In genomic region chr12:12260979-12261960, GRCm38 (mm10) we compare ENCODE assay signal across 8 mouse cellular contexts. TPM values are rescaled to one million over a fixed set of nuclear protein-coding genes. Genes with fewer than 3 reads are reported as not detected.
DNase-seq lines count a peak whose midpoint lies in the region; ATAC-seq and TF ChIP-seq lines count a peak whose summit lies in the region.

No protein-coding gene starts in this region.

- no peak for ATAC-seq in heart, embryonic 12.5 days (ENCODE audit: insufficient number of reproducible peaks, low FRiP score)
- 0 out of 2 replicates have a peak, but pooled peaks have one; percentile 9 for ATAC-seq in liver, embryonic 15.5 days (ENCODE audit: insufficient read depth)

- H3K4me3 ChIP-seq in heart, embryonic 10.5 days: peak overlapping the region; percentile 85
- H3K4me3 ChIP-seq in bone marrow macrophage, adult 2 months (ENCODE audit: insufficient read depth, low read length): 0 out of 2 replicates have a peak overlapping the region, but pooled peaks have one; percentile 19
- H3K4me3 ChIP-seq in heart, embryonic 12.5 days: no peak overlapping the region
- no peak overlapping the region; the same call in 1 of the 2 replicates for H3K4me3 ChIP-seq in liver, embryonic 15.5 days (replicated peaks)

- H3K4me2 ChIP-seq in heart, embryonic 12.5 days: peak overlapping the region; percentile 86
- peak overlapping the region; percentile 71 for H3K4me2 ChIP-seq in liver, embryonic 15.5 days

- H3K27ac ChIP-seq in heart, embryonic 10.5 days: no peak overlapping the region
- no peak overlapping the region for H3K27ac ChIP-seq in bone marrow macrophage, adult 2 months (ENCODE audit: insufficient read depth, low read depth, low read length)
- H3K27ac ChIP-seq in heart, embryonic 12.5 days (ENCODE audit: poor library complexity, severe bottlenecking): no peak overlapping the region
- H3K27ac ChIP-seq in liver, embryonic 15.5 days (replicated peaks): no peak overlapping the region

- TF ChIP-seq POLR2A in bone marrow macrophage, adult 2 months (IDR thresholded peaks at IDR 0.05; ENCODE audit: borderline replicate concordance, low read depth, low read length): no peak

- peaks cover 36% of the 10 kb centered on the region for H3K4me1 ChIP-seq in heart, embryonic 10.5 days
- H3K4me1 ChIP-seq in bone marrow macrophage, adult 2 months (ENCODE audit: control insufficient read depth, insufficient read depth, low read length): peaks cover 31% of the 10 kb centered on the region
- peaks cover 39% of the 10 kb centered on the region for H3K4me1 ChIP-seq in heart, embryonic 12.5 days (replicated peaks)
- H3K4me1 ChIP-seq in liver, embryonic 15.5 days (replicated peaks): no peaks in the 10 kb centered on the region; the same call in 1 of the 2 replicates

- DNase-seq in heart, embryonic 10.5 days (ENCODE audit: low spot score): no peak
- no peak for DNase-seq in heart, postnatal 10 days
- no peak for DNase-seq in frontal cortex, postnatal 25 days (ENCODE audit: low spot score in 2 of 2)
- DNase-seq in layer of hippocampus, postnatal 14 days (ENCODE audit: low spot score in 2 of 2): no peak
- DNase-seq in left cerebral cortex, adult 8-10 months (ENCODE audit: low spot score in 2 of 2): no peak

- no peaks in the 10 kb centered on the region for H3K27me3 ChIP-seq in heart, embryonic 10.5 days (ENCODE audit: insufficient read depth, poor library complexity, severe bottlenecking)
- H3K27me3 ChIP-seq in heart, embryonic 12.5 days (replicated peaks): no peaks in the 10 kb centered on the region
- H3K27me3 ChIP-seq in liver, embryonic 15.5 days: peaks cover 24% of the 10 kb centered on the region

- whole genome bisulfite sequencing in heart, embryonic 10.5 days: 69% methylated on average over 9 of the region's 9 CpGs
- 67% methylated on average over 9 of the region's 9 CpGs for WGBS in heart, embryonic 12.5 days
- WGBS in liver, embryonic 15.5 days (ENCODE audit: insufficient replicate concordance): 62% methylated on average over 9 of the region's 9 CpGs

- no peak for TF ChIP-seq CTCF in bone marrow macrophage, adult 2 months (IDR thresholded peaks at IDR 0.05; ENCODE audit: low read depth, low read length)

- no peaks in the 10 kb centered on the region for H3K36me3 ChIP-seq in heart, embryonic 10.5 days
- H3K36me3 ChIP-seq in heart, embryonic 12.5 days: no peaks in the 10 kb centered on the region
- H3K36me3 ChIP-seq in liver, embryonic 15.5 days (replicated peaks): no peaks in the 10 kb centered on the region

- intact Hi-C loops in heart, postnatal 10 days (cut with DNase I): no loop called here

- no peak overlapping the region for H3K9ac ChIP-seq in heart, embryonic 12.5 days
- H3K9ac ChIP-seq in liver, embryonic 15.5 days: no peak overlapping the region

- H3K9me3 ChIP-seq in heart, embryonic 10.5 days: no peaks in the 10 kb centered on the region
- no peaks in the 10 kb centered on the region for H3K9me3 ChIP-seq in heart, embryonic 12.5 days (replicated peaks)
- H3K9me3 ChIP-seq in liver, embryonic 15.5 days (replicated peaks): no peaks in the 10 kb centered on the region

RNA-seq across cellular contexts. Expression of gene Fam49a, which starts 0.7 kb away (rescaled TPM):
- 37.1 and 62.2 TPM in 2 replicates for polyA plus RNA-seq in heart, embryonic 10.5 days (2016; fragmentation: Nextera tagmentation; extraction: Ambion mirVana)
- total RNA-seq in heart, postnatal 10 days (2021): 10 to 100 TPM; 14.7 to 15.6 TPM
- 68.2 and 82.8 TPM in 2 replicates for polyA plus RNA-seq in bone marrow macrophage, adult 2 months (2012; ENCODE audit: insufficient read depth, insufficient read length, missing spikeins)
- polyA plus RNA-seq in heart, embryonic 12.5 days (2016; fragmentation: Nextera tagmentation; extraction: Ambion mirVana): 48.8 and 49.4 TPM in 2 replicates
- 2.4 and 2.9 TPM in 2 replicates for polyA plus RNA-seq in liver, embryonic 15.5 days (2015; fragmentation: Nextera tagmentation; extraction: Ambion mirVana)
- 100 to 1,000 TPM; 203 to 209 TPM for total RNA-seq in layer of hippocampus, postnatal 14 days (2021)
- 100 to 1,000 TPM; 156 to 178 (median 169) TPM for total RNA-seq in left cerebral cortex, adult 8-10 months (2022)

Comparison
In these comparisons a context has a peak if more than half of its experiments do, and no peak if none do; other contexts are left out.
1. H3K4me3 ChIP-seq: peak in heart, embryonic 10.5 days (single experiment) and bone marrow macrophage, adult 2 months (single experiment); none in heart, embryonic 12.5 days (single experiment) and liver, embryonic 15.5 days (single experiment).